Mouse (Mus musculus) lung, adult 2 months (tissue): ENCODE data around the gene Tfcp2l1.

Experiments used
- CTCF ChIP-seq: fragments of 200-500 bp; IDR thresholded peaks from 2 replicates; pipeline ENCODE4 v1.5.1; 2011; ENCODE audit warnings: mild to moderate bottlenecking, low read length, control low read depth; ENCODE audit not compliant: insufficient read depth
- POLR2A ChIP-seq: fragments of 200-500 bp; IDR thresholded peaks from 2 replicates; pipeline ENCODE4 v1.6.1; 2011; ENCODE audit warnings: low read depth, mild to moderate bottlenecking, control low read depth, low read length, borderline replicate concordance; ENCODE audit errors: extremely low read depth

- no peak for TF ChIP-seq CTCF
- no peak for TF ChIP-seq POLR2A
Observed at GRCm38 (mm10) chr1:118595395-118595794, 32.4 kb upstream of the Tfcp2l1 start.
